Mouse (Mus musculus): Measurements from ENCODE around the gene Apod.
"Not testable (repeated sequence)": the region's sequence is repeated elsewhere in the genome, so short reads cannot be mapped to it uniquely, and the experiment has no call there.

Apod gene

GRCm38 (mm10) chr16:31314497-31315233 lies at the start of gene Apod:
Gene Apod (minus strand): TSS chr16:31314808.
- no peak for DNase-seq

GRCm38 (mm10) chr16:31363685-31364436 lies 49.3 kb upstream of the Apod start:
- no peak for DNase-seq

GRCm38 (mm10) chr16:31359542-31359941 lies 44.9 kb upstream of the Apod start:
- DNase-seq: no peak

DNA sequence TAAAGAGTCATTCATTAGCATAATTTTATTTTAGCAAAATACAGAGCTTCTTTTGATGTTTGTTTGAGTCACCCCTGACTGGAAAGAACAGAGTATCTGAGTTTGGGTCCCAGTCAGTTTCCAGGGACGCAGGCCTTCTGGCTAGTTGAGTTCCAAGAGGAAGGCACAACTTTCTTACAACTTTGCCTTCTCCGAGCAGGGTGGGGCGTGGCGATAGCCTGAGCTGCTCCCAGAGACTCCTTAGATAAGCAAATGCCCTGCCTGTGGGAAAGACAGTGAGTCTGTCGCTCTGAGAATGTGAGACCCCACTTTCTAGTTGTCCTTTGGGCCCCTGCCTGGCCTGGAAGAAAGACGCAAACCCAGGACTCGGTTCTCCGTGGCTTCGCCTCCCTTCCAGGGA lies 44.4 kb upstream of the Apod start:
- DNase-seq: no peak

GRCm38 (mm10) chr16:31358576-31358975 lies 44.0 kb upstream of the Apod start:
- no peak for DNase-seq

GRCm38 (mm10) chr16:31355882-31356281 lies 41.3 kb upstream of the Apod start:
- no peak for DNase-seq

GRCm38 (mm10) chr16:31354341-31355329 lies 40.0 kb upstream of the Apod start:
- DNase-seq: peak; percentile 76 to 81

DNA sequence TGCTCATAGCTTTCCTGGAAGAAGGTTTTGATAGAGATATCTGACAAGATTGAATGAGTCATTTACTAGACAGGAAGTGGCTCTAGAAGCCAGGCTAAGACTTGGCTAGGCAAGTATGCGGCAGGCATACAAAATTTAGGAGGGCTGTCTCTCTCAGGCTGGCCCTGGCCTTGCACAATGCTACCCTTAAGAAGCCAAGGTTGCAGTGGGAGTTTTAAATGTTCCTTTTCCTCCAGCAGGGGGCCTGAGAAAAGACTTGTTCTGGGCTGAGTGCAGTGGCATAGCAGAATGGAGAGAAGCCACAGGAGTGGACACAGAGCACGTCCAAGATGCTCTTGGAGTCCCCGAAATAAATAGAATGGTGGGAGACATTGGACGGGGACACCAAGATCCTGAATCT lies 38.4 kb upstream of the Apod start:
- no peak for DNase-seq

- DNase-seq: peak; percentile 42 to 43
These were observed 33.0 kb upstream of the Apod start for GRCm38 (mm10) chr16:31347581-31347980.

DNA sequence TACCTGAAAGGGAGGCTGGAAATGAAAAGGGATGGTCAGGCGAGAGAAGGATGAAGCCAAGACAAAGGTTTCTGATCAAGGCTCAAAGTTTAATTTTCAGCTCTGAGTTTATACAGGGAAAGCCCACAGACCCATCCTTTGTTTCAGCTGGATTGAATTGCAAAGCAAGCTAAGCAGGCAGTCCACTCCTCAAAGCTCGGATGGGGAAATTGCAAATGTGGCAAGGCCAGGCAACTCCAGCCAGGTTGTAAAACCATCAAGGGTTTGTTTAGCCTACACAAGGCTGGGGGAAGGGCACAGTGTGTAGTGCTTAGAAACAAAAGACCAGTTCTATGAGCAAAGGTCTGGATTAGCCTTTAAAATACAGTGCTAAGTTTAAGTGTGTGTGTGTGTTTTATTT lies 28.4 kb upstream of the Apod start:
- no peak for DNase-seq

GRCm38 (mm10) chr16:31342556-31342955 lies 27.9 kb upstream of the Apod start:
- no peak for DNase-seq

GRCm38 (mm10) chr16:31339332-31339731 lies 24.7 kb upstream of the Apod start:
- DNase-seq: no peak

- DNase-seq: no peak
These were observed 23.3 kb upstream of the Apod start for GRCm38 (mm10) chr16:31337956-31338355.

DNA sequence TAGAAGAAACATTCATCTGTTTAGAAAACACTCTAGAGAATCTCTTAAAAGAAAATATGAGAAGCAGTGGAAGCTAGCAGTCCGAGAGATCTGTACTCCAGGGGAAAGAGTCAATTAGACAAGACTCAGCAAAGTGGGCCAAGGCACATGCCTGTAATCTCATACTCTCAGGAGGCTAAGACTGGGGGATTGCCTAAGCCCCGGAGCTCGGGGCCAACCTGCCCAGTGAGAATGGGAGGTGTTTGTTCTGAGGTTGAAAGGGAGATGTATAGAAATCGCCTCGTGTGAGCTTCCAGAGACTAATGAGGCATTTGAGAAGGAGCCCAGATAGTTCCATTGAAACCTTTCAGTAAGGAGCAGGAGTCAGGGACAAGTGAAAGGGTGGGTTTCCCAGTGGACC lies 20.2 kb upstream of the Apod start:
- DNase-seq: no peak

DNA sequence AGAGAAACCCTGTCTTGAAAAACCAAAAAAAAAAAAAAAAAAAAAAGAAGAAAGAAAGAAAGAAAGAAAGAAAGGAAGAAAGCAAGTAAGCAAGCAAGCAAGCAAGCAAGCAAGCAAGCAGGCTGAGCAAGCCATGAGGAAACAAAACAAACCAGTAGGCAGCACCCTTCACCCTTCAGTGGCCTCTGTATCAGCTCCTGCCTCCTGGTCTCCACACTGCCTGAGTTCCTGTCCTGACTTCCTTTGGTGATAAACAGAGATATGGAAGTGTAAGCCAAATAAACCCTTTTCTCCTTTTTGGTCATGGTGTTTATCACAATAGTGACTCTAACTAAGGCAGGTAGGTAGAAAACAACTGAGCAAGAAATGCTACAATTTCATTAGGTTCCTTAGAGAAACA lies 18.0 kb upstream of the Apod start:
- no peak for DNase-seq

DNA sequence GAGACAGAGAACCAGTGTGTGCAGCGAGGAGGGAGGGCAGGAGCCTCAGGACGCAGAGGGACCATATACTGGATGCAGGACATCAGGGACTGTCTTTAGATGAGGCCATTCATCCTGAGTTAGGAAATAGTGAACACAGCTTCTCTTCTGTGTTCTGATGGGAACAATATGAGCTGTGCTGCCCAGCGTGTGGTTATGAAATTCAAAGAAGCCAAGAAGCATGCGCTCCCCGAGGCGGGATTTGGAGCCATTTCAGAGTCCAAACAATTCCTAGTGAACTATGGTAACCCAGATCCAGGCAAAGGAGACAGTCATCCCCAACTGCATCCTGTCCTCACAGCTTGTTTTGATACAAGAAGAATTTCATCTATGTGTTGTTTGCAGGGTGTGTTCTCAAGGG lies 16.4 kb upstream of the Apod start:
- DNase-seq: not testable (repeated sequence)

DNA sequence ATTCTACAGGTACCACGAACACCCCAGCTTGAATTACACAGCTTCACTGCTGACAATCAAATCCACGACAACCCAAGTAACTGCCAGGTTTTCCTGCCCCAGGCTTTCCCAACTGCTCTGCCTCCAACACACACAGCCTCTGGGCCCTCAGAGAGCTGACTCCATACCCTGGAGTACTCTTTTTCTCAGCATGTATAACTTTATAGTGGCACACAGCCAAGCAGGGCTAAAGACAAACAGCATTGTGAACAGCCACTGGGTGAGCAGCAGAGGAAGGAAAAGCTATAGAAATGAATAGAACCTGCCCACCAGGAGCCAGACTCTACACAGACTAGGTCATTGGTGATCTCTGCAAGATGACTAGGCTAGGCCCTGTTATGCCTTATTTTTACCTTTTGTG lies 15.1 kb upstream of the Apod start:
- DNase-seq: no peak

GRCm38 (mm10) chr16:31327891-31328290 lies 13.3 kb upstream of the Apod start:
- DNase-seq: no peak

DNA sequence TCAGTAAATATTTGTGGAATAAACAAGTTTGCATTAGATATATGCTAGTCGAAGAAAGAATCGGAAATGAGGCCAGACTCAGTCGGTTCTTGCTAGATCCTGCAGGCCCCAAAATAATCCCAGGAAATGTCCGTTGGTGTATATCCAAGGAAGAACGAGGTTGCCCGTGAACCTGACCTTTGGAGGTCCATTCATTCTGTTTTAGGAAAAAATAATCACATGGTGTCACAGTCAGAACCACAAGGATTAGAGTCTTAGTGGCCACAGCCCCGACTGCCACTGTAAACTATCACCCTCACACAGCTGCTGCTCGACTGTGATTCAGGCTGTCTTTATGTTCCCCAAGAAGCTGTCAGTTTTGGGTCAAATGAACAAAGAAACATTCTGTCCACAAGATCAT lies 12.8 kb upstream of the Apod start:
- DNase-seq: no peak

DNA sequence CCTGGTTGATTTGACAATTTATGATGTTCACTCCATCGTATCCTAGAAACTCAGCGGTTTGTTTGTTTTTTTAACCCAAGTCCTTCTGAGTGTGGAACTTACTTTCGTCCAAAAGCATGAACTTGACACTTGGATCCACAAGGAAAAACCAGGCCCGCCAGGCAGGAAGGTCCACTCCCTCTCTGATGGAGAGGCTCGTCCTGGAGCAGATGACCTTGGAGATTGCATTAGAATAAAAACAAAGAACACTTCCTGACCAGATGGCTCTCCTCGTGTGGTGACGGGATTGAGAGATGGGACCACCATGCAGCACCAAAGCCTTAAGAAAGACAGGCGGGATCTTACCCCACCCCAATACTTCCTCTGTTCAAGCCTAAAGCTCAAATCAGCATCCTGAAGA lies 12.1 kb upstream of the Apod start:
- DNase-seq: no peak

GRCm38 (mm10) chr16:31325966-31326365 lies 11.4 kb upstream of the Apod start:
- no peak for DNase-seq

GRCm38 (mm10) chr16:31325120-31325519 lies 10.5 kb upstream of the Apod start:
- no peak for DNase-seq

GRCm38 (mm10) chr16:31321501-31321900 lies 6.9 kb upstream of the Apod start:
- no peak for DNase-seq
